Mouse (Mus musculus): ENCODE measurements at regions not wholly inside any gene's neighbourhood (a gene's known extent, or its start where the extent isn't known, plus 50 kb on each side); places are given as distances from the start of the nearest gene placed in this dataset.

- ATAC-seq: no peak
- H3K4me1 ChIP-seq (replicated peaks; ENCODE audit: control insufficient read depth, insufficient read depth, low read length): no peaks in the 10 kb centered on the region
- 82% methylated on average over 19 of the region's 19 CpGs for whole genome bisulfite sequencing
- no peaks in the 10 kb centered on the region for H3K36me3 ChIP-seq (ENCODE audit: control insufficient read depth, insufficient read depth)
- no peak for TF ChIP-seq CTCF (IDR thresholded peaks at IDR 0.05; ENCODE audit: low read depth)
- no peaks in the 10 kb centered on the region for H3K9me3 ChIP-seq (ENCODE audit: control insufficient read depth)
- H3K27me3 ChIP-seq (replicated peaks; ENCODE audit: control insufficient read depth, insufficient read depth, low read length): no peaks in the 10 kb centered on the region
- H3K4me3 ChIP-seq (ENCODE audit: low read depth, low read length): no peak overlapping the region
- no peak overlapping the region for H3K27ac ChIP-seq (ENCODE audit: low read depth, low read length)
- no peak overlapping the region for H3K4me2 ChIP-seq (replicated peaks; ENCODE audit: low read depth)
- H3K9ac ChIP-seq (ENCODE audit: low read depth, low read length): no peak overlapping the region
Measured at GRCm38 (mm10) chr3:130838626-130839422, 108.6 kb upstream of the Rpl34 start.

GRCm38 (mm10) chr3:130833722-130834121 is 103.5 kb upstream of the Rpl34 start:
- Histone ChIP-seq H3K9ac (ENCODE audit: low read depth, low read length) (no peak overlapping the region), H3K36me3 (ENCODE audit: control insufficient read depth, insufficient read depth) (no peaks in the 10 kb centered on the region), H3K4me3 (ENCODE audit: low read depth, low read length) (no peak overlapping the region), H3K9me3 (ENCODE audit: control insufficient read depth) (no peaks in the 10 kb centered on the region), H3K27ac (ENCODE audit: low read depth, low read length) (peak overlapping the region; percentile 74), H3K4me2 (replicated peaks; ENCODE audit: low read depth) (no peak overlapping the region; the same call in 1 of the 2 replicates), H3K27me3 (replicated peaks; ENCODE audit: control insufficient read depth, insufficient read depth, low read length) (no peaks in the 10 kb centered on the region), H3K4me1 (replicated peaks; ENCODE audit: control insufficient read depth, insufficient read depth, low read length) (no peaks in the 10 kb centered on the region)
- 61% methylated on average over 5 of the region's 5 CpGs for WGBS
- TF ChIP-seq CTCF (IDR thresholded peaks at IDR 0.05; ENCODE audit: low read depth): no peak
- peak; percentile 46; the same call in 1 of the 2 replicates for ATAC-seq

GRCm38 (mm10) chr3:130833082-130833481 is 102.9 kb upstream of the Rpl34 start:
- H3K9ac ChIP-seq (ENCODE audit: low read depth, low read length): no peak overlapping the region
- H3K4me1 ChIP-seq (replicated peaks; ENCODE audit: control insufficient read depth, insufficient read depth, low read length): no peaks in the 10 kb centered on the region
- TF ChIP-seq CTCF (IDR thresholded peaks at IDR 0.05; ENCODE audit: low read depth): no peak
- no peaks in the 10 kb centered on the region for H3K27me3 ChIP-seq (replicated peaks; ENCODE audit: control insufficient read depth, insufficient read depth, low read length)
- peak; percentile 99 for ATAC-seq
- no peak overlapping the region; the same call in 1 of the 2 replicates for H3K4me2 ChIP-seq (replicated peaks; ENCODE audit: low read depth)
- no peak overlapping the region for H3K4me3 ChIP-seq (ENCODE audit: low read depth, low read length)
- no peaks in the 10 kb centered on the region for H3K36me3 ChIP-seq (ENCODE audit: control insufficient read depth, insufficient read depth)
- H3K9me3 ChIP-seq (ENCODE audit: control insufficient read depth): no peaks in the 10 kb centered on the region
- H3K27ac ChIP-seq (ENCODE audit: low read depth, low read length): peak overlapping the region; percentile 74
- WGBS: 33% methylated on average over 9 of the region's 9 CpGs

GRCm38 (mm10) chr3:130831788-130832187 is 101.6 kb upstream of the Rpl34 start:
- no peak for TF ChIP-seq CTCF (IDR thresholded peaks at IDR 0.05; ENCODE audit: low read depth)
- no peaks in the 10 kb centered on the region for H3K9me3 ChIP-seq (ENCODE audit: control insufficient read depth)
- no peaks in the 10 kb centered on the region for H3K36me3 ChIP-seq (ENCODE audit: control insufficient read depth, insufficient read depth)
- no peaks in the 10 kb centered on the region for H3K4me1 ChIP-seq (replicated peaks; ENCODE audit: control insufficient read depth, insufficient read depth, low read length)
- no peak overlapping the region for H3K27ac ChIP-seq (ENCODE audit: low read depth, low read length)
- no peaks in the 10 kb centered on the region for H3K27me3 ChIP-seq (replicated peaks; ENCODE audit: control insufficient read depth, insufficient read depth, low read length)
- no peak overlapping the region for H3K4me3 ChIP-seq (ENCODE audit: low read depth, low read length)
- WGBS: 83% methylated on average over 6 of the region's 6 CpGs
- H3K4me2 ChIP-seq (replicated peaks; ENCODE audit: low read depth): no peak overlapping the region
- ATAC-seq: no peak
- no peak overlapping the region for H3K9ac ChIP-seq (ENCODE audit: low read depth, low read length)

GRCm38 (mm10) chr3:130828346-130828745 is 98.1 kb upstream of the Rpl34 start:
- TF ChIP-seq CTCF (IDR thresholded peaks at IDR 0.05; ENCODE audit: low read depth): no peak
- ATAC-seq: no peak
- H3K4me3 ChIP-seq (ENCODE audit: low read depth, low read length): no peak overlapping the region
- H3K9me3 ChIP-seq (ENCODE audit: control insufficient read depth): no peaks in the 10 kb centered on the region
- H3K9ac ChIP-seq (ENCODE audit: low read depth, low read length): no peak overlapping the region
- H3K4me1 ChIP-seq (replicated peaks; ENCODE audit: control insufficient read depth, insufficient read depth, low read length): no peaks in the 10 kb centered on the region
- WGBS: 94% methylated on average over 4 of the region's 4 CpGs
- H3K27me3 ChIP-seq (replicated peaks; ENCODE audit: control insufficient read depth, insufficient read depth, low read length): no peaks in the 10 kb centered on the region
- H3K27ac ChIP-seq (ENCODE audit: low read depth, low read length): no peak overlapping the region
- H3K36me3 ChIP-seq (ENCODE audit: control insufficient read depth, insufficient read depth): no peaks in the 10 kb centered on the region
- no peak overlapping the region for H3K4me2 ChIP-seq (replicated peaks; ENCODE audit: low read depth)

- Histone ChIP-seq H3K27ac (ENCODE audit: low read depth, low read length) (no peak overlapping the region), H3K36me3 (ENCODE audit: control insufficient read depth, insufficient read depth) (no peaks in the 10 kb centered on the region), H3K4me2 (replicated peaks; ENCODE audit: low read depth) (no peak overlapping the region), H3K9me3 (ENCODE audit: control insufficient read depth) (no peaks in the 10 kb centered on the region), H3K27me3 (replicated peaks; ENCODE audit: control insufficient read depth, insufficient read depth, low read length) (no peaks in the 10 kb centered on the region), H3K4me3 (ENCODE audit: low read depth, low read length) (no peak overlapping the region), H3K9ac (ENCODE audit: low read depth, low read length) (no peak overlapping the region), H3K4me1 (replicated peaks; ENCODE audit: control insufficient read depth, insufficient read depth, low read length) (no peaks in the 10 kb centered on the region)
- TF ChIP-seq CTCF (IDR thresholded peaks at IDR 0.05; ENCODE audit: low read depth): no peak
- ATAC-seq: no peak
- WGBS: 76% methylated on average over 4 of the region's 4 CpGs
Measured at GRCm38 (mm10) chr3:130827934-130828333, 97.7 kb upstream of the Rpl34 start.

Data from intestine, postnatal 0 days (tissue).